8 mouse cellular contexts compared by ENCODE assay signal in the genomic region with DNA sequence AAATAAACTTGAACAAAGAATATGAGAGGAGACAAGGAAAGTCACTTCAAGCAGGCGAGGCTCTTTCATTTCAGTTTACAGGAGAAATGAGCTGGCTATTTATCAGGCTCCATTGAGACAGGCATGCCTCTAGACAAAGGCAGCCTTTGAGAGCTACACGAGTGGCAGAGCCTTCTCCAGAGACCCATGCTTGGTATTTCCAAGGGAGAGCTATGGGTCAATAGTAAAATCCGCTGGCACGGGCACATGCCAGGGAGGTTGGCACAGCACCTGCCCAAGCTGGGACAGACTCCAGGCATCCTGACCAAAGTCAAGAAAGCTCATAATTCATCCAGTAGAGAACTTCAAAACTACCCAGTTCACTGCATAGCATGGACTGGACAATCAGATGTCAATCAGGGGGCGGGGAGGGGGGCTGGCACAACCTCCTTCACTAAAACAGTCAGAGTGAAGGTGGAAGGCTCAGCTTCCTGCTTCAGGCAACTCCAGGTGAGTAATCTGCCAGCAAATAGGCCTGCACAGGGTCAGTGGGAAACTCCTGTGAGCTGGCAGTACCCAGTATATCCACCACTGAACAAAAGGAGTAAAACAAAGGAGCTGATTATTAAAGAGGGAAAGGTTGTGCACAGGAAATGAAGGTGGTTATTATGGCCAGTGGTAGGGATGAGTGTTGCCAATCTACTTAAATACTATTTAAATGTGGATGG.
DNase-seq lines count a peak whose midpoint lies in the region; ATAC-seq lines count a peak whose summit lies in the region.

No protein-coding gene starts in this region.

- no peak overlapping the region for H3K4me2 ChIP-seq in heart, embryonic 13.5 days

- no peak for ATAC-seq in heart, embryonic 13.5 days (ENCODE audit: extremely low read depth, insufficient number of reproducible peaks, low FRiP score, low TSS enrichment)

- H3K36me3 ChIP-seq in heart, embryonic 13.5 days = no peaks in the 10 kb centered on the region

- no peak for DNase-seq in heart, adult 9 months (ENCODE audit: low spot score in 2 of 2)
- DNase-seq in Muller cell, postnatal 12 days (ENCODE audit: inconsistent ontology term) = peak; percentile 79
- DNase-seq in cerebellum, postnatal 25 days = peak; percentile 76 to 81
- DNase-seq in kidney, adult 8-10 months = peak; percentile 87 to 88
- DNase-seq in spleen, postnatal 36 days (ENCODE audit: low spot score in 2 of 2) = no peak
- DNase-seq in thymus, postnatal 36 days = no peak
- DNase-seq in adipocyte (ENCODE audit: low spot score) = no peak

- H3K9ac ChIP-seq in heart, embryonic 13.5 days = no peak overlapping the region

- no peak overlapping the region for H3K4me3 ChIP-seq in heart, embryonic 13.5 days

- 0 out of 2 replicates have a peak overlapping the region, but pooled peaks have one; percentile 20 for H3K27ac ChIP-seq in heart, embryonic 13.5 days (replicated peaks)

- H3K27me3 ChIP-seq in heart, embryonic 13.5 days (replicated peaks) = no peaks in the 10 kb centered on the region

- 65% methylated on average over 5 of the region's 5 CpGs for WGBS in heart, embryonic 13.5 days

- peaks cover 23% of the 10 kb centered on the region for H3K4me1 ChIP-seq in heart, embryonic 13.5 days

- peaks cover 8% of the 10 kb centered on the region for H3K9me3 ChIP-seq in heart, embryonic 13.5 days

Comparison
In these comparisons a context has a peak if more than half of its experiments do, and no peak if none do; other contexts are left out.
1. DNase-seq: peak in Muller cell, postnatal 12 days (single experiment), cerebellum, postnatal 25 days (2 of 2) and kidney, adult 8-10 months (2 of 2); none in heart, adult 9 months (0 of 2), spleen, postnatal 36 days (0 of 2), thymus, postnatal 36 days (0 of 2) and adipocyte (single experiment).